Mouse (Mus musculus): Measurements from ENCODE around the gene Fst.

GRCm38 (mm10) chr13:114464824-114465223 is 6.1 kb upstream of the Fst start:
- TF ChIP-seq CTCF (IDR thresholded peaks at IDR 0.05; ENCODE audit: borderline replicate concordance, control insufficient read depth, extremely low read depth, insufficient read depth, low read length, poor library complexity) (no peak), POLR2A (IDR thresholded peaks at IDR 0.05; ENCODE audit: control insufficient read depth, extremely low read depth, insufficient read depth, low read length, poor library complexity) (no peak)

Measured in thymus, adult 2 months (tissue).